Mouse (Mus musculus) olfactory bulb, adult 2 months (tissue): ENCODE data around the gene Neurog1.

ENCODE experiments used
- CTCF ChIP-seq: fragments of 200-500 bp; IDR thresholded peaks from 2 replicates; pipeline ENCODE4 v1.5.1; 2012; ENCODE audit warnings: low read depth, mild to moderate bottlenecking, low read length, moderate library complexity; ENCODE audit not compliant: insufficient read depth
- POLR2A ChIP-seq: fragments of 200-500 bp; IDR thresholded peaks from 2 replicates; pipeline ENCODE4 v1.6.1; 2012; ENCODE audit warnings: mild to moderate bottlenecking, low read depth, low read length, moderate library complexity; ENCODE audit not compliant: insufficient read depth

DNA sequence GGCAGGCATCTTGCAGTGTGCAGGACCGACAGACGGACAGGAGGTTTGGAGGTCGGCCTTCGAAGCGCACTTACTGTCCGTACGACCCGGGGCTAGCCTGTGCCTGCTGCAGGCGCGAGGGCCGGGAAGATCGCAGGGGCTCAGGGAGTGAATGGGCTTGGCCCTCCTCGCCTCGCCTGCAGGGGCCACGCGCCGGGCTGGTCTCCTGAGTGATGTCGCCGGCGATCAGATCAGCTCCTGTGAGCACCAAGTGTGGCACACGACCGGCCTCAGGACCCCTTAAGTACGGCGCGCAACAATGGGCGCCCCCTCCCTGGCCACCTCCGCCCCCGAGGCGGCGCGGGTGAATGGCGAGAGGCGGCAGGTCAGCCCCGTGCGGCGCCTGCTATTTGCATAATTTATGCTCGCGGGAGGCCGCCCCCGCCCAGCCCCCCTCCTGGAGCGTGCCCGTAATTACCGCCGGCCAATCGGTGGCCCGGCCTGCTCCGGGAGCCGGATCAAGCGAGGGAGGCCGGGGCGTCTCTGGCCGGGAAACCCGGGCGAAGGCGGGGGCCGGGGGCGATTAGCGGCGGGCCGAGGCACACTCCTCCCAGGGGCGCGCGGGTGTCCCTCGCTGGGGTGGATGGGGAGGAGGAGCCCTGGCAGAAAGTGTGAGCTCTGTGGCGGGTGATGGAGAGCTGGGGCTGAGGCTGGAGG, at the start of gene Neurog1:
- TF ChIP-seq CTCF (no peak), POLR2A (no peak)
